Mouse (Mus musculus): Measurements from ENCODE around the gene Rbm41.

The Rbm41 gene

GRCm38 (mm10) chrX:139997740-139998690 is at the start of gene Rbm41:
Gene Rbm41, minus strand, starts transcription at chrX:139998595.
- peak; percentile 40 to 73 for DNase-seq (ENCODE audit: inconsistent age in 2 of 2, low spot score in 1 of 2)

GRCm38 (mm10) chrX:139998691-139999065 is 283 bp upstream of the Rbm41 start:
- no peak for DNase-seq (ENCODE audit: inconsistent age in 2 of 2, low spot score in 1 of 2)

- DNase-seq (ENCODE audit: inconsistent age in 2 of 2, low spot score in 1 of 2), result no peak
Measured at GRCm38 (mm10) chrX:139982115-139982514, 16.3 kb downstream of the Rbm41 start.

GRCm38 (mm10) chrX:139933507-139933906 is 64.9 kb downstream of the Rbm41 start:
- peak; percentile 5 to 28 for DNase-seq (ENCODE audit: inconsistent age in 2 of 2, low spot score in 1 of 2)

GRCm38 (mm10) chrX:139932472-139932871 is 65.9 kb downstream of the Rbm41 start:
- no peak for DNase-seq (ENCODE audit: inconsistent age in 2 of 2, low spot score in 1 of 2)

GRCm38 (mm10) chrX:139920572-139920971 is 77.8 kb downstream of the Rbm41 start:
- no peak for DNase-seq (ENCODE audit: inconsistent age in 2 of 2, low spot score in 1 of 2)

GRCm38 (mm10) chrX:139891387-139891786 is 107.0 kb downstream of the Rbm41 start:
- no peak for DNase-seq (ENCODE audit: inconsistent age in 2 of 2, low spot score in 1 of 2)

GRCm38 (mm10) chrX:139883221-139883620 is 115.2 kb downstream of the Rbm41 start:
- no peak for DNase-seq (ENCODE audit: inconsistent age in 2 of 2, low spot score in 1 of 2)

GRCm38 (mm10) chrX:139877936-139878335 is 120.5 kb downstream of the Rbm41 start:
- peak in 1 of 2 experiments; percentile 28 for DNase-seq (ENCODE audit: inconsistent age in 2 of 2, low spot score in 1 of 2)

- DNase-seq (ENCODE audit: inconsistent age in 2 of 2, low spot score in 1 of 2), result no peak
Measured at GRCm38 (mm10) chrX:139877105-139877504, 121.3 kb downstream of the Rbm41 start.

GRCm38 (mm10) chrX:139870938-139871791 is 127.2 kb downstream of the Rbm41 start, which contains the start of gene Morc4:
Gene Morc4, minus strand, starts transcription at chrX:139871677.
- peak; percentile 30 to 78 for DNase-seq (ENCODE audit: inconsistent age in 2 of 2, low spot score in 1 of 2)

- peak; percentile 16 to 55 for DNase-seq (ENCODE audit: inconsistent age in 2 of 2, low spot score in 1 of 2)
Measured at GRCm38 (mm10) chrX:139870300-139870711, 128.1 kb downstream of the Rbm41 start.

GRCm38 (mm10) chrX:139859402-139859801 is 139.0 kb downstream of the Rbm41 start:
- peak in 1 of 2 experiments; percentile 23 for DNase-seq (ENCODE audit: inconsistent age in 2 of 2, low spot score in 1 of 2)

- no peak for DNase-seq (ENCODE audit: inconsistent age in 2 of 2, low spot score in 1 of 2)
Measured at GRCm38 (mm10) chrX:139854795-139855194, 143.6 kb downstream of the Rbm41 start.

- no peak for DNase-seq (ENCODE audit: inconsistent age in 2 of 2, low spot score in 1 of 2)
Measured at GRCm38 (mm10) chrX:139841091-139841490, 157.3 kb downstream of the Rbm41 start.
